Mouse (Mus musculus) embryonic fibroblast, embryonic 13.5 days (primary cell): ENCODE data around the gene Mocs2. TPM values are rescaled to one million over a fixed set of nuclear protein-coding genes. Genes with fewer than 3 reads are reported as not detected.

Experiments used
- H3K27ac ChIP-seq: 2 replicates; pipeline ENCODE4 v1.5.1; 2012; ENCODE audit warnings: low read length, control low read depth, inconsistent platforms; ENCODE audit not compliant: insufficient read depth
- H3K4me1 ChIP-seq: 2 replicates; pipeline ENCODE4 v1.6.1; 2011; ENCODE audit warnings: low read length; ENCODE audit not compliant: control insufficient read depth, insufficient read depth
- H3K4me3 ChIP-seq: 2 replicates; pipeline ENCODE4 v1.5.1; 2011; ENCODE audit warnings: mild to moderate bottlenecking, control low read depth, low read length; ENCODE audit not compliant: insufficient read depth
- CTCF ChIP-seq: IDR thresholded peaks from 2 replicates; pipeline ENCODE4 v1.5.1; 2011; ENCODE audit warnings: mild to moderate bottlenecking, control low read depth, low read length, moderate library complexity, borderline replicate concordance; ENCODE audit not compliant: insufficient read depth
- POLR2A ChIP-seq: IDR thresholded peaks from 2 replicates; pipeline ENCODE4 v1.6.1; 2011; ENCODE audit warnings: low read depth, mild to moderate bottlenecking, control low read depth, low read length, moderate library complexity
- polyA plus RNA-seq: library from polyadenylated mRNA; stranded (reverse); fragments of >200 nt; gene quantifications from 2 replicates; pipeline ENCODE4 v1.2.4, GENCODE M21; 2011; ENCODE audit warnings: low read depth; ENCODE audit not compliant: missing spikeins, insufficient read length

The Mocs2 gene
- polyA plus RNA-seq, 1 experiment = 58.2 TPM

DNA sequence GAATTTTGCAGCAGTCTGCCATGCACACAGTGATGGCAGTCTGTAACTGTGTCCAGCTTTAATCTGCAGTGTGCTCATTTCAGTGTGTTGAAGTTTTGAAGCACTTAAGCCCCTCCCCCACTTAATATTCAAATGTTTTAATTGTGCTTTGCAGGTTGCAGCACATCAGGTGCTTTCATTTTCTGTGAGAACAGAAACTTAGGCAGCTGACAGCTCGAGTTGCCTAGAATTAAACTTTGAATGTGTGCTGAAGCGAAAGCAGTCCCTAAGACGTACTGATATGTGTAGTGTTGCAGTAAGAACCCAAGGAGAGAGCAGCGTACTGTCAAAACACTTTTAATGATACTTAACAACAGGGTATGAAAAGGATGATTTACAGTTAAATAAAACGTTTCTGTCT is 14.7 kb downstream of the Mocs2 start:
- no peak overlapping the region for H3K27ac ChIP-seq
- no peaks in the 10 kb centered on the region for H3K4me1 ChIP-seq
- H3K4me3 ChIP-seq = no peak overlapping the region
- TF ChIP-seq CTCF = no peak
- TF ChIP-seq POLR2A = no peak

DNA sequence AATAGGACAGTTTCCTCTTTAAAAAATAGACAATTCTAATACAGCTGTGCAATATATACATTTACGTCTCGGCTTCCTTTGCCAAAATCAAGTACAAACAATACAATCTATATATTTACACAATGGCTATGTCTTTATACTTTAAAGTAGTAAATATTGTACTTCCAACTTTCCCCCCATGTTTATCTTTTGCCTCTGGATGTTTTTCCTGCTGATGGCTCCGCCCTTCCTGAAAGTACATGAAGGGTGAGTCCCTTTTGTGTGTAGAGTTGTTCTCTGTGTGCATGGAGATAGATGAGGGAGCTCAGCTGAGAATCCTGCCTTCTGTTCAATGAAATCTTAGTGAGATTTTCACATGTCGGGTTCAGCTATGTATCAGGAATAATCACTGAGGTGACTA is 15.3 kb downstream of the Mocs2 start:
- no peak overlapping the region for H3K27ac ChIP-seq
- no peak overlapping the region for H3K4me3 ChIP-seq
- TF ChIP-seq POLR2A (no peak), CTCF (no peak)
- peaks cover under 1% of the 10 kb centered on the region; the same call in 1 of the 2 replicates for H3K4me1 ChIP-seq

DNA sequence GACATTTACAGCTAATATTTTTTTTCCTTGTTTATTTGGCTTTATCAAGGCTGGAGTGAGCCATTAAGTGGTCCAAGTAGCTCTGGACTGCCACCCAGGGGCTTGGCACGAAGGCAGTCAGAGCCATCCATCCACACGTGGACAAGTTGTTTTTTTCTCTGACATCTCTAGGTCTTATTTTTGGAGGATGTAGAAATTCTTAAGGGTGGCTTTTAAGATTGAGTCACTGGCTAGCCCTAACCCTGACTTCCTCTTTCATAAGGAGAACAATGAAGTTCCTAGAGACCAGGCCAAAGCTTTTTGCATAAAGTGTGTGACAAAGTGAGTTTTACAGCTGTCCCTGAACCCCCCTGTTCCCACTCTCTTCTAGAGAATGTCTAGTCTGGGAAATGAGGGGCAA is 16.5 kb downstream of the Mocs2 start:
- TF ChIP-seq CTCF (no peak), POLR2A (no peak)

DNA sequence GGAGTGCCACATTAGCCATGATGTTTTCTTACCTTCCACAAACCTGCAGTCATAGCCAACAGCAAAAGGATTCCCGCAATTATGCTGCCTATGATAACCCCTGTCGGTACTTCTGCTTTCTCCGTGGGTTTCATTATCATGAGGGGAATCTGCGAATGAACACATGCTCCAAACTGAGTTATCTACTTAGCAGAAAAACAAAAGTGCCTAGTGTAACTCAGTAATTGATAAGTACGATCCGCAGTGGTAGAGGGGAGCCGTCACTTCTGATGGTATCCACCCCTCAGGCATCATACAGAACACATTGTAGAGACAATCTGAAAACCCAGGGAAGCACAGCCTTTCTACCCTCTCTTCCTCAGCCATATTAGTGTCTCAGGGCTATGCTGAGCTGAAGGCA is 19.0 kb downstream of the Mocs2 start:
- Histone ChIP-seq H3K27ac (no peak overlapping the region), H3K4me1 (peaks cover 3% of the 10 kb centered on the region; the same call in 1 of the 2 replicates), H3K4me3 (no peak overlapping the region)
- TF ChIP-seq CTCF (no peak), POLR2A (no peak)

More for the DNA sequence above, 16.5 kb downstream of the Mocs2 start:
- H3K27ac ChIP-seq = no peak overlapping the region
- H3K4me1 ChIP-seq = peaks cover 3% of the 10 kb centered on the region; the same call in 1 of the 2 replicates
- no peak overlapping the region for H3K4me3 ChIP-seq

DNA sequence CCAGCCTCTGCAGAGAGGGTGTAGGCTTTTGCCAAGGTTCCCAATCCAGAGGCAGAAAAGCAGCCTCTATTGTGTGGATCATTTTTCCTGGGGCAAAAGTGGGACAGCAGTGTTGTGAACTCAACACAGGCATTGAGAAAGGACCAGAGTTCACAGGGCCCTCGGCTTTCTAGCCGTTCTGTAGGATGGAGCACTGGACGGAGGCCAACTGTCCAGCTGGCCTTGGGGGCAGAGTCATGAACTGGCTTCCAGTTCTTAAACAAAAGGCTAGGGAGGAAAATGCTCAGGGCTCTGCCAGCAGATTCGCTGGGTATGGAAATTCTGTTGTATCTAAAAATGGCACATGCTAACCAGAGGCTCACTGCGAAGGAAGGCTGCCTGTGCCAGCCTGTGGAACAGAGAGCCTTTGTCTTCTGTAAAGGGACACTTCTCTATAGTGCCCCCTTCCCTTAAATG is 20.5 kb downstream of the Mocs2 start:
- TF ChIP-seq CTCF (no peak), POLR2A (no peak)
- H3K27ac ChIP-seq = no peak overlapping the region

DNA sequence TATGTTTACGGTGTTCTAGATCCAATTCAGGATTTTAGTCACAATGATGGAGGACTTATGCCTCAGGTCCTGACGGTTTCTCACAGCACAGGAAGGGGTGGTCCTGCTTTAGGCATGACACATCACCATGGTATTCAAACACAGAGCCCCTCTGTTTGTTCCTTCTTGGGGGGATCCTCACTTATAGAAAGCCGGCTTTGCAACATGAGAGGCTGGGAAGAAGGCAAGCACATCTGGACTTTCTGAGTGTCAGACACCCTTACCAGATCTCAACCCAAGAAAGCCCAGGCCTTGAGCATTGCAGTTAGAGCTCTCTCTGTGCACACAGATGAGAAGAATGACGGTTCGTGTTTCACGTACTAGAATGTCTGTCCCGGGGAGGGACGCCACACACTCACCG is 21.1 kb downstream of the Mocs2 start:
- TF ChIP-seq CTCF = no peak
- TF ChIP-seq POLR2A = no peak
- Histone ChIP-seq H3K4me1 (peaks cover 3% of the 10 kb centered on the region; the same call in 1 of the 2 replicates), H3K27ac (no peak overlapping the region), H3K4me3 (no peak overlapping the region)

More for the DNA sequence above, 20.5 kb downstream of the Mocs2 start:
- no peak overlapping the region for H3K4me3 ChIP-seq
- peaks cover 3% of the 10 kb centered on the region; the same call in 1 of the 2 replicates for H3K4me1 ChIP-seq

DNA sequence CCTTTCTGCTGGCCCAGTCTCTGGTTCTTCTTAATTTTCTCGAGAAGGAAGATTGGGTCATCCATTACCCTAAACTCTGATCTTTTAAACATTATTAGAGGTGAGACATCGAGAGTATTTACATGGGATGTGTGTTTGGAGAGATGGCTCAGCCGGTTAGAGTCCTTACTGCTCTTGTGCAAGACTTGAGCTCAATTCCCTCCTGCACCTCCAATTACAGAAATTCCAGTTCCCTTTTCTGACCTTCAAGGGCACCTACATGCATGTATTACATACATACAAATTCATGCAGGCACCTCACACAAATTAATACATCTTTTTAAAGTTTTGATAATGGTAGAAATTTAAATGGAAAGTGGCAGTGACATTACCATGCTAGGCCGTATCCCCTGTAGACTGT is 22.5 kb downstream of the Mocs2 start:
- no peak for TF ChIP-seq CTCF
- no peak for TF ChIP-seq POLR2A
- H3K4me3 ChIP-seq = no peak overlapping the region
- peaks cover 3% of the 10 kb centered on the region; the same call in 1 of the 2 replicates for H3K4me1 ChIP-seq
- no peak overlapping the region for H3K27ac ChIP-seq

DNA sequence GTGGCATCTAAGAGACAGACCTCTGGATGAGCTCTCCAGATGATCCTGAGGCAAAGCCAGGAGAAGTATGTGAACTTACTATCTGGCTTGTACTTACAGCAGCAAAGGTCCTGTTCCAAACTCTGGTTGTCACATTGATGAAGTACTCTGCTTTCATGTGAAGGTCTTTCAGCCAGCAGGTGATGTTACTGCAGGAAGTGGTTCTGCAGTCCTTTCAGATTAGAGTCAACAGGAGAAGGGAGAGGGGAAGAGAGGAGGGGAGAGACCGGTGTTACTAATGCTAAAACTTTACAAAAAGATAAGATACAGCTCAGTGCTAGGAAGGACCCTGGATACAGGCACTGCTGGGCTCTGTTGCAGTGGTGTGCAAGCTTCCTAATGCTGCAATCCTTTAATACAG is 25.3 kb downstream of the Mocs2 start:
- H3K27ac ChIP-seq = no peak overlapping the region
- no peak overlapping the region for H3K4me3 ChIP-seq
- no peak for TF ChIP-seq CTCF
- no peak for TF ChIP-seq POLR2A
- H3K4me1 ChIP-seq = peaks cover 2% of the 10 kb centered on the region; the same call in 1 of the 2 replicates

DNA sequence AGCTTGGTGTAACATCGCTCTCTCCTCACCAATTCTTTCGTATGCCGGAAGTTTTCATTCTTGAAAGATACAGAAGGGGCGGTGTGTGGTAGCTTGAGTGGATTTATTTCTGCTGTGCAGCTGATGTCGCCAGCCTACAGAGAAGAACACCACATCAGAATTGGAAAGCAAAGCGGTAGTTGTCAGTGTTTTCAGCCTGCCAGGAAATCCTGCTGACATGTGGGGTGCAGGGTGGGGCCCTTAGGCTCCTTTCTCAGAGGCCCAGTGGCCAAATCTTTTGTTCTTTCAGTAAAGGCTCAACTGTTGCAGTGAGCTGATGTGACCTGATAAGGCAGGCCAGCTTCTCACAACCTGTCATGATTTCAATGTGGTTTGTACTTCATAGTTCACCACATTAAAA is 27.8 kb downstream of the Mocs2 start:
- Histone ChIP-seq H3K27ac (no peak overlapping the region), H3K4me3 (no peak overlapping the region), H3K4me1 (no peaks in the 10 kb centered on the region)
- TF ChIP-seq CTCF = no peak
- no peak for TF ChIP-seq POLR2A

DNA sequence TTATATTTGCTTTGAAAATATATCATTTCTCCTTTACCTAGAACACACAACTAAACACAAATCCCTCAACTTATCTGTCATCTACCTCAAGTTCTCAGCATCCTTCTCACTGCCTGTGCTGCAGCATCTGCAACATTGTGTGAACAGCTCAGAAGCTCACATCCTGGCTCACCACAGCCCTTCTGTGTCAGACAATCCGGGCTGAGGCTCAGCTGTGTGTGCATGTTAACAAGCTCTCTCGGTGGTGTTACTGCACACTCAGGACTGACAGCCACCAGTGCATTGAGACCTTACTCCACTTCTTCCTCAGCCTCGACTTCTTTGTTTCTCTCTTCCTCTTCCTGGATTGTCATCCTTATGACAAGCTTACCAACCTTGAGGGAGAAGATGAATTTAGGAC is 30.9 kb downstream of the Mocs2 start:
- Histone ChIP-seq H3K4me1 (no peaks in the 10 kb centered on the region), H3K27ac (no peak overlapping the region), H3K4me3 (no peak overlapping the region)
- TF ChIP-seq POLR2A (no peak), CTCF (no peak)
